Mouse (Mus musculus): ENCODE data around the gene Ptges2.
A peak's percentile ranks its signal among the peaks of the same experiment; 100 is the strongest.

DNA sequence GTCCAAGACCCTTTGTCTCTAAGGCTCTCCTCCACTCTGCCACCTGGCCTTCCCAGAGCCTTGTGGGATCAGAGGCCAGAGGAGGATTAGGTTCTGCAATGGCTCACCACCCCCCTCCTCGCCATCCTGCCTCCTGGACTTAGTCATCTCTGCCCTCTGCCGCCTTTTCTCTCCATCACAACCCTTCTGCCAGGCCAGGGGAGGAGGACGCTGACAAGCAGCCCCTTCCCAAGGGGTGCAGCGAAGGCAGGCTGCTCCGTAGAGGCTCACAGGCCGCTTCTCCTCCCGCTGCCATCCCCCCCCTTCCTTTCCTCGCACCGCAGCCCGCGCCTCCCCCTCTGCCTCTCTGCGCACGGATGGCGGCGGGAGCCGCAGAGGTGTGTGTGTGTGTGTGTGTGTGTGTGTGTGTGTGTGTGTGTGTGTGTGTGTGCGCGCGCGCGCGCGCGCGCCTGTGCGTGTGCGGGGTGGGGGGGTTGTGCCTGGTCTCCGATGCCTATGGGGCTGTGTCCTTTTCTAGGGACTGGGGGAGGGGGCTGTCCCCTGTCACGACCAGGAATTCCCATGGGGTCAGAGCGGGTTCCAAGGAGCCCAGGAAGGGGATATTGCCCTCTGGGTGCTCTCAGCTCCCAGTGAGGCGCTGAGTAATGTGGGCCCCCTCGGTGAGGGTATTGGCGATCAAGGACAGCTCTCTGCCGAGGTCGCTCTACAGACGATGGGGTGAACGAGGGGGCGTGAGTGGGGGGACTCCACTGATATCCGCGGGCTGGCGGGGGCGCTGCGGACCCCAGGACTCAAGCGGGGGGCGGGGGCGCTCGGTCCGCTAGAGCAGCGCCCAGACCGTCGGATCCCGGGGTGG lies 43.3 kb upstream of the Ptges2 start, which contains the start of gene Ciz1:
- TF ChIP-seq CTCF (IDR thresholded peaks at IDR 0.05; ENCODE audit: extremely low read depth, insufficient read depth, low read length) = no peak
- TF ChIP-seq POLR2A (IDR thresholded peaks at IDR 0.05; ENCODE audit: extremely low read depth, insufficient read depth, low read length) = peak; percentile 54; the same call in 1 of the 2 replicates
